Mouse (Mus musculus) ES-E14 (cell line): ENCODE results near the gene Rnf207. TPM values are rescaled to one million over a fixed set of nuclear protein-coding genes. Genes with fewer than 3 reads are reported as not detected.

ENCODE experiments used
- DNase-seq: peaks from one replicate; pipeline ENCODE4 v3.0.0-alpha.2; 2013; ENCODE audit warnings: low read depth, low spot score
- H3K27ac ChIP-seq: 2 replicates; pipeline ENCODE4 v1.5.1; 2012; ENCODE audit warnings: low read depth, mild to moderate bottlenecking, low read length, moderate library complexity, mixed read lengths; ENCODE audit not compliant: poor library complexity, insufficient read depth, severe bottlenecking
- H3K36me3 ChIP-seq: 2 replicates; pipeline ENCODE4 v1.6.1; 2012; ENCODE audit warnings: mild to moderate bottlenecking, low read length, moderate library complexity, mixed read lengths; ENCODE audit not compliant: control insufficient read depth, poor library complexity, insufficient read depth, severe bottlenecking
- H3K4me1 ChIP-seq, 2 experiments: fragments of 150-350 bp in 1 of 2; sonication (generic) in 1 of 2; 2 replicates each; pipeline ENCODE4 v1.6.1; 2012; ENCODE audit warnings: low read length in 2 of 2, mild to moderate bottlenecking in 1 of 2, mixed read lengths in 1 of 2; ENCODE audit not compliant: control insufficient read depth in 2 of 2, insufficient read depth in 2 of 2, poor library complexity in 1 of 2
- H3K4me3 ChIP-seq, 2 experiments: fragments of 150-350 bp in 1 of 2; sonication (generic) in 1 of 2; 2 replicates each; pipeline ENCODE4 v1.5.1; 2012; ENCODE audit warnings: low read length in 2 of 2, low read depth in 1 of 2, mild to moderate bottlenecking in 1 of 2, mixed read lengths in 1 of 2; ENCODE audit not compliant: insufficient read depth in 1 of 2, poor library complexity in 1 of 2, severe bottlenecking in 1 of 2
- H3K9ac ChIP-seq: 2 replicates; pipeline ENCODE4 v1.6.1; 2012; ENCODE audit warnings: low read depth, mild to moderate bottlenecking, low read length, mixed read lengths; ENCODE audit not compliant: poor library complexity, insufficient read depth, severe bottlenecking
- H3K9me3 ChIP-seq: fragments of 150-350 bp; sonication (generic); 2 replicates; pipeline ENCODE4 v1.6.1; 2012; ENCODE audit warnings: low read depth, mild to moderate bottlenecking, low read length; ENCODE audit not compliant: control insufficient read depth, insufficient read depth
- CHD2 ChIP-seq: IDR thresholded peaks from 2 replicates; pipeline ENCODE4 v1.6.1; 2014; ENCODE audit warnings: mild to moderate bottlenecking, low read depth, low read length, inconsistent platforms
- HCFC1 ChIP-seq: IDR thresholded peaks from 2 replicates; pipeline ENCODE4 v1.6.1; 2012; ENCODE audit warnings: low read length, inconsistent platforms, borderline replicate concordance; ENCODE audit not compliant: insufficient read depth
- MAFK ChIP-seq: IDR thresholded peaks from 2 replicates; pipeline ENCODE4 v1.6.1; 2014; ENCODE audit warnings: mild to moderate bottlenecking, low read depth, low read length, inconsistent platforms; ENCODE audit not compliant: insufficient read depth
- ZC3H11A ChIP-seq: IDR thresholded peaks from 2 replicates; pipeline ENCODE4 v1.6.1; 2012; ENCODE audit warnings: low read depth, mild to moderate bottlenecking, inconsistent platforms, low read length, borderline replicate concordance
- ZNF384 ChIP-seq: IDR thresholded peaks from 2 replicates; pipeline ENCODE4 v1.6.1; 2012; ENCODE audit warnings: low read depth, low read length, inconsistent platforms
- in situ Hi-C, 2 experiments: fragments of 600-800 bp; cut with MboI; formaldehyde crosslinking; loops; one replicate each; pipeline ENCODE4 v1.15.1; 2025; ENCODE audit warnings: low sequenced_read_pairs in 2 of 2, inconsistent platforms in 1 of 2; ENCODE audit not compliant: unreplicated experiment in 2 of 2
- total RNA-seq: library from RNA; depleted of rRNA; stranded (reverse); fragments of 300-350 nt; gene quantifications from 2 replicates; pipeline ENCODE4 v1.2.3, GENCODE M21; 2012

Gene Rnf207
- total RNA-seq, 1 experiment, result 4.6 TPM

DNA sequence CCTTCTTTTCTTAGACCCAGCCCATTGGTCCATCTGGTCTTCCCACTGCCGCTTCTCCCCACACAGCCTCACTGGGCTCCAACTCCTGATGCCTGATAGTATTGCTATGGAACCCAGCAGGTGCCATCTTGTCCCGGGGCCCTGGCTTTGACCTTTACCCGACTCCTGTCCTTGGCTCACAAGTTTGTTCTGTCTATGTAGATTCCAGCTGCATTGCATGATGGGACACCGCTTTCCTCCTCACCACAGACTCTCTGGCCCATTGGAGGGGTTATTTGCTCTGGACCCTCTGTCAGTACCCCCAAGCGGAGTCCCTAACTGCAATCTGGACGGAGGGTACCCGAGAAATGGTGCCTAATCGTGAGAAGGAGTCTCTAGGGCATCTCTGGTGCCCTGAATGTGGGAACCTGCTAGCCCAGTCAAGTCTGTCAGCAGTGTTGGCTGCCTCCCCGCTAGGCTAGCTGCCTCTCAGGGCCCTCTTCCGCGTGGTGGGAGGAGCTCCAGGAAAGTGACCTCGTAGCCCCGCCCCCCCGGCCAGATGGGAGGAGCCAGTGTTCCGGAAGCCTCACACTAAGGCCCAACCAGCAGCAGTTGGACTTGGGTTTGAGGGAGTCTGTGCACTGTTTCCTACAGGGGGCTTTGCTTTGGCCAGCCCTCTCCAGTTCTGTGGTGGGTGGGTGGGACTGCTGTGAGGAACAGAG is 21.9 kb upstream of the Rnf207 start:
- no peak for TF ChIP-seq CHD2
- in situ Hi-C loops, result no loop called here
- peak; percentile 69 for DNase-seq

DNA sequence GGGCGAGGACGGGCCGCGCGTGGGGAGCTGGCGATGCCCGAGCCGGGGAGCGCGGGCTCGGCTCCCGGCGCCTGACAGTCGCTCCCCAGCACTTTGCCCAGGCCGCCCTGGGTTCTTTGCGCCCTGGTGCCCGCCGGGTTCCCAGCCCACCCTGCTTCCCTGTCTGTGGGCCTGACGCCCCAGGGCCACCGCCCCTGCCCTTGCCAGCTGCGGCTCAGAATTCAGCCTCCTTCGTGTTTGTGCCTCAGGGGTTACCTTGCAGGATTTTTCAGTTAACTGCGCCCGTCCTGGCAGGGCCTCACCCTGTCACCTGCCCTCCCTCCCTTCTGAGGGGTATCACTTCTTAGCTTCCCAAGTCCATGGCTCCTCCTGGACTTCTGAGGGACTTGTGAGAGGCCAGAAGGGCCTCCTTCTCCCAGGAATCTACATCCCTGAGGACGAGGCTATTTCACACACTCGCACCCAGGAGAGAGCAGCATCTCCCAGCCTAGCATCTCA is 20.5 kb upstream of the Rnf207 start:
- H3K4me1 ChIP-seq, result peaks cover 5 to 30% of the 10 kb centered on the region in 2 experiments; a peak in 2 of 4 replicates
- no peak overlapping the region for H3K27ac ChIP-seq
- H3K9ac ChIP-seq, result peak overlapping the region; percentile 57
- H3K4me3 ChIP-seq, result peak overlapping the region; percentile 58 to 76
- H3K9me3 ChIP-seq, result no peaks in the 10 kb centered on the region
- peaks cover 3% of the 10 kb centered on the region for H3K36me3 ChIP-seq
- TF ChIP-seq ZC3H11A (no peak), ZNF384 (no peak), MAFK (no peak), CHD2 (no peak), HCFC1 (no peak)
- DNase-seq, result no peak
- in situ Hi-C loops, result loop anchor here in 1 of 2 experiments (10.0 kb wide), 1 partner anchor 95 kb away; no protein-coding TSS in a partner anchor

More for the DNA sequence above, 21.9 kb upstream of the Rnf207 start:
- H3K4me1 ChIP-seq, result peaks cover 7 to 42% of the 10 kb centered on the region in 2 experiments; a peak in 3 of 4 replicates
- no peaks in the 10 kb centered on the region for H3K9me3 ChIP-seq
- H3K27ac ChIP-seq, result no peak overlapping the region
- H3K4me3 ChIP-seq, result peak overlapping the region in 1 of 2 experiments; percentile 40; a peak in 1 of 4 replicates
- peak overlapping the region; percentile 22; the same call in 1 of the 2 replicates for H3K9ac ChIP-seq
- H3K36me3 ChIP-seq, result no peaks in the 10 kb centered on the region

DNA sequence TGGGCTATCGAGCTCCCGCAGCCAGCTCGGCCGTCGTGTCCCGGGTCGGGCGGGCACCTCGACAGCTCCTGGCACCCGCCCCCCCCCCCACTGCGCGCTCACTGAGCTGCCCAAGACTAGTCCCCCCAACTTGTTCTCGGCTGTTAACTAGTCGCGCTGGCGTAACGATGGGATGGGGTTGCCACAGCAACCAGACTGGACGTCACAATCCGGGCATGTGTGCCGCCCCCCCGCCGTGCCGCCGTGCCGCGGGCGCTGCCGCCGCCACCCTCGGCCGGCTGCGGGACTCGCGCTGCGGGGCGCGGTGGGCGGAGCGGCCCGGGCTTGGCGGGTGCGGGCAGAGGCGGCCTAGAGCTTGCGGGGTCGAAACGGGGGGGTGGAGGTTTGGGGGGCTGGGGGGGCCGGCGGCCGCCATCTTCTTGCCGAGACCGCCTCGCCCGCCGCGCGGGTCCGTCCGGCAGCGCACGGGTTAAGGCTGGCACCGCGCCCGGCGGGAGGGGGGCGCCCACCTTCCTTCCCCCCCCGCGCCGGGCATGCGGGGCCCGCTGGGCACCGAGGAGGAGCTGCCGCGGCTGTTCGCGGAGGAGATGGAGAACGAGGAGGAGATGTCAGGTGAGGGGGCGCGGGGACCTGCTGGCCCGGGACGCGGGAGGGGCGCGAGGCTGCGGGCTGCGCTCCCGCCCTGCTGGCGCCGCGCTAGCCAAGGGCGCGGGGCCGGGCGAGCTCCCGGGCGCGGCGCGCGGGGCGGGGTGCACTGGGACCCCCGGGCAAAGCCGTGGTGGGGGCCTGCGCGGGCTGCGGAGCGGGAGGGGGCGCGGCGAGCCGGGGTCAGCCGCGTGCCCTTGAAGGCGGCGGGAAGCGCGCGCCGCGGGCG is 19.9 kb upstream of the Rnf207 start, which contains the start of gene Chd5:
Gene Chd5 (plus strand): TSS at position 233 of the 874 bp plus-strand sequence.
- H3K27ac ChIP-seq, result no peak within 1 kb of the TSS
- peak within 1 kb of the TSS; percentile 58 to 76 for H3K4me3 ChIP-seq
- peak within 1 kb of the TSS; percentile 57 for H3K9ac ChIP-seq
- no peak for TF ChIP-seq CHD2
- TF ChIP-seq ZC3H11A, result no peak
- TF ChIP-seq ZNF384, result no peak
- no peak for TF ChIP-seq MAFK
- TF ChIP-seq HCFC1, result no peak
- H3K36me3 ChIP-seq, result peaks cover 8% of the 10 kb centered on the region
- H3K9me3 ChIP-seq, result no peaks in the 10 kb centered on the region
- DNase-seq, result no peak
- H3K4me1 ChIP-seq, result peaks cover 3 to 26% of the 10 kb centered on the region in 2 experiments; a peak in 2 of 4 replicates
- in situ Hi-C loops, result loop anchor here in 1 of 2 experiments (10.0 kb wide), 1 partner anchor 96 kb away; no protein-coding TSS in a partner anchor

DNA sequence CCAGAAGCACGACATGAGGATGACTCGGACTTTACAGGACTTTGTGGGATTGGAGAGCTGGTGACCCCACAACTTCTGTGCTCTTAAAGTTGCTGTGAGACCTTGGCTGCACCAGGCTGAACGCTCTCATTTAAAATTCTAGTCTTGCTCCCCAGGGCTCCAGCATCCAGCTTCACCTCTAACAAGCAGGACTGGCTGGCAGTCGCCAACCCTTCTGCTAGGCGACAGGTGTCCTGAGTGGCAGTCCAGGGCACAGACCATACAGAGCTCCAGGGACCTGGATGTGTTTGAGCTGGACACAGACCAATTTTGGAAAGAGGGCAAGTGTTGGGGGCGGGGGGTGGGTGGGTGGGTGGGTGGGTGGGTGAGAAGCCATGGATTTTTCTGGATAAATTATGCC is 19.0 kb upstream of the Rnf207 start:
- DNase-seq, result no peak
- H3K9me3 ChIP-seq, result no peaks in the 10 kb centered on the region
- no peak overlapping the region for H3K27ac ChIP-seq
- H3K4me1 ChIP-seq, result peaks cover 3 to 27% of the 10 kb centered on the region in 2 experiments; a peak in 2 of 4 replicates
- H3K36me3 ChIP-seq, result peaks cover 14% of the 10 kb centered on the region
- no peak for TF ChIP-seq ZNF384
- no peak for TF ChIP-seq HCFC1
- H3K9ac ChIP-seq, result no peak overlapping the region
- in situ Hi-C loops, result loop anchor here in 1 of 2 experiments (10.0 kb wide), 1 partner anchor 97 kb away; no protein-coding TSS in a partner anchor
- H3K4me3 ChIP-seq, result no peak overlapping the region
